Mouse (Mus musculus) embryonic fibroblast, embryonic 13.5 days (primary cell): Measurements from ENCODE around the gene Efcab11.

Experiments used
- CTCF ChIP-seq: IDR thresholded peaks from 2 replicates; pipeline ENCODE4 v1.5.1; 2011; ENCODE audit warnings: mild to moderate bottlenecking, control low read depth, low read length, moderate library complexity, borderline replicate concordance; ENCODE audit not compliant: insufficient read depth
- POLR2A ChIP-seq: IDR thresholded peaks from 2 replicates; pipeline ENCODE4 v1.6.1; 2011; ENCODE audit warnings: low read depth, mild to moderate bottlenecking, control low read depth, low read length, moderate library complexity

DNA sequence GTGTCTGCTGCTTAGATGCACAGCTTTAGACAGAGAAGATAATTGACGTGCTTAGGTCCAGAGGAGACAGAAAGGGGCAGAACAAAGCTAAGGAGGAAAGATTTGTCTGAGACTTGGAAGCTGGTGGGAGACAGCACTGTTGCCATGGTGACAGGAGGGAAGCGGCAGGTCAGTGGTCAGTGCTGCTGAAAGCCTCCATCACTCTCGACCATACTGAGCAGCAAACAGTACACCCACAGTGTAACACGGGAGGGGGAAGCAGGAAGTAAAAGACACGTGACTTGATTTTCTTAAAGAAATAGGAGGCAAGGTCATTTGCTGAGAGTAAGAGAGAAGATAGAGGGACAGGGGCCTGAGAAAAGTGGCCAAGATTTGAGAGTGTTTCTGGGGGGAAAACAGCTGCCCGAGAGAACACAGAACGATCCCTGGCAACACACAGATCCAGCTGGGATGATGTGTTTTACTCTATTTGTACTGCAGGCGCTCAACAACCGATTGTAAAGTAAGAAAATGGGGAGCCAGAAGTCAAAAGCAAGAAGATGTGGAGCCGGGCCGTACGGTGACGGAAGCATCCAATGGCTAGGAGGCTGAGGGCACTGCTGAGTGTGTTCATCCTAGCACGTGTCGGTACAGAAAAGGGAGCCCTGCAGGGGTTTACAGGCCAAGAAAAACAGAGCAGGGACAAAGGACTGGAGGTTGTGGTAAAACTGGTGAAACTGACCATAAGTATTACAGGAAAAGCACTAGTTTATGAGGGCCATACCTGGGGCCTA is 126.3 kb downstream of the Efcab11 start:
- TF ChIP-seq POLR2A, result no peak
- no peak for TF ChIP-seq CTCF
